Mouse (Mus musculus) small intestine, adult 2 months (tissue): ENCODE measurements around the gene Fbln1.

Experiments used
- CTCF ChIP-seq: fragments of 200-500 bp; IDR thresholded peaks from 2 replicates; pipeline ENCODE4 v1.5.1; 2012; ENCODE audit warnings: low read depth, mild to moderate bottlenecking, control low read depth, inconsistent platforms, low read length, moderate library complexity, mixed read lengths; ENCODE audit not compliant: insufficient replicate concordance, insufficient read length; ENCODE audit errors: extremely low read depth
- POLR2A ChIP-seq: fragments of 200-500 bp; IDR thresholded peaks from 2 replicates; pipeline ENCODE4 v1.6.1; 2012; ENCODE audit warnings: low read depth, mild to moderate bottlenecking, control low read depth, inconsistent platforms, low read length, moderate library complexity

DNA sequence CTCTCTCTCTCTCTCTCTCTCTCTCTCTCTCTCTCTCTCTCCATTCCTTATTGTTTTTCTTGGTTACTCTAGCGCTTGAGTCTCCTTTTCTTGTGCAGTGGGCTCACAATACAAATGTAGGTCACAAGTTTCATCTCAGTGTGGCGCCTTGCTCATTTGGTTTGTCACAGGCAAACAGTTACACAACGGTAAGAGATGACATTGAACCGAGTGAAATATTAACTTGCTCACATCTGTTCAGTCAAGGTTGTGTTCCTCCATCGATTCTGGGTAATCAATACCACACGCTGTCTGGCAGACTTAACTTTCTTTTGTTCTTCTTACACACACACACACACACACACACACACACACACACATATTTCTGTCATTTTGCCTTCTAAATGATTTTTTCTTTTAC, 124.3 kb downstream of the Fbln1 start:
- TF ChIP-seq CTCF: no peak
- TF ChIP-seq POLR2A: no peak
